Mouse (Mus musculus): ENCODE measurements around the gene Arhgap17. TPM values are rescaled to one million over a fixed set of nuclear protein-coding genes. Genes with fewer than 3 reads are reported as not detected.

The Arhgap17 gene
- polyA plus RNA-seq, 1 experiment from 2014 or later: 10.1 TPM

GRCm38 (mm10) chr7:123291942-123292341, 77.8 kb downstream of the Arhgap17 start:
- Histone ChIP-seq H3K4me3 (ENCODE audit: low read depth, low read length) (no peak overlapping the region), H3K36me3 (ENCODE audit: control insufficient read depth, insufficient read depth) (peaks cover 20% of the 10 kb centered on the region), H3K4me2 (ENCODE audit: low read depth, low read length) (no peak overlapping the region), H3K9me3 (replicated peaks; ENCODE audit: control insufficient read depth, low read length) (no peaks in the 10 kb centered on the region), H3K4me1 (ENCODE audit: control insufficient read depth, low read depth, low read length) (no peaks in the 10 kb centered on the region), H3K27ac (ENCODE audit: low read length) (no peak overlapping the region), H3K27me3 (ENCODE audit: control insufficient read depth, insufficient read depth, low read depth, low read length) (no peaks in the 10 kb centered on the region), H3K9ac (ENCODE audit: low read depth, low read length) (no peak overlapping the region)
- 83% methylated on average over 8 of the region's 8 CpGs for WGBS (ENCODE audit: insufficient replicate concordance)
- no peak for ATAC-seq (ENCODE audit: low read depth)

DNA sequence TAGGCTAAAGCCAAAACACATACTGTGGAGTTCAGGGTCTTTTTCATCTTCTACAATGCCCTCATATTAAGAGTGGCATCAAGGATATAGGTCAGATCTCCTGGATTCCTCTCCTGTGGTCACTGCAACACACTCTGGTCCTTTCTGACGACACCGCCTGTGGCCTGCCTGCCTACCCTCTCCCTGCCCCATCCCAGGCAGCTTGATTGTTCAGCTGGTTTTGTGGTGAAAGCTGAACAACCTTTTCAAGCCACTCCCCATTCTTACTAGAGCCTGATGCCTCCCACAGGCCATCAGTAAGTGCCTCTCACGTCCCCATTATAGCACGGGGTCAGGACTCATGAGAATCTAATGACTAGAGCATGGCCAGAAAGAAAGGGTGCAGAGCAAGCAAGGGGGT, 80.5 kb downstream of the Arhgap17 start:
- Histone ChIP-seq H3K9me3 (replicated peaks; ENCODE audit: control insufficient read depth, low read length) (no peaks in the 10 kb centered on the region), H3K9ac (ENCODE audit: low read depth, low read length) (no peak overlapping the region), H3K4me3 (ENCODE audit: low read depth, low read length) (no peak overlapping the region), H3K4me2 (ENCODE audit: low read depth, low read length) (no peak overlapping the region), H3K27me3 (ENCODE audit: control insufficient read depth, insufficient read depth, low read depth, low read length) (no peaks in the 10 kb centered on the region), H3K27ac (ENCODE audit: low read length) (no peak overlapping the region), H3K4me1 (ENCODE audit: control insufficient read depth, low read depth, low read length) (no peaks in the 10 kb centered on the region), H3K36me3 (ENCODE audit: control insufficient read depth, insufficient read depth) (peaks cover 23% of the 10 kb centered on the region)
- WGBS (ENCODE audit: insufficient replicate concordance): 76% methylated on average over 4 of the region's 4 CpGs
- no peak for ATAC-seq (ENCODE audit: low read depth)

- H3K27ac ChIP-seq (ENCODE audit: low read length): no peak overlapping the region
- peaks cover 22% of the 10 kb centered on the region for H3K36me3 ChIP-seq (ENCODE audit: control insufficient read depth, insufficient read depth)
- no peaks in the 10 kb centered on the region for H3K4me1 ChIP-seq (ENCODE audit: control insufficient read depth, low read depth, low read length)
- no peak overlapping the region for H3K9ac ChIP-seq (ENCODE audit: low read depth, low read length)
- no peak for ATAC-seq (ENCODE audit: low read depth)
- no peak overlapping the region for H3K4me2 ChIP-seq (ENCODE audit: low read depth, low read length)
- H3K4me3 ChIP-seq (ENCODE audit: low read depth, low read length): no peak overlapping the region
- WGBS (ENCODE audit: insufficient replicate concordance): 69% methylated on average over 3 of the region's 3 CpGs
- H3K27me3 ChIP-seq (ENCODE audit: control insufficient read depth, insufficient read depth, low read depth, low read length): no peaks in the 10 kb centered on the region
- no peaks in the 10 kb centered on the region for H3K9me3 ChIP-seq (replicated peaks; ENCODE audit: control insufficient read depth, low read length)
These were observed 81.8 kb downstream of the Arhgap17 start for GRCm38 (mm10) chr7:123287903-123288302.

GRCm38 (mm10) chr7:123285896-123286295, 83.8 kb downstream of the Arhgap17 start:
- WGBS (ENCODE audit: insufficient replicate concordance): 87% methylated on average over 5 of the region's 5 CpGs
- H3K27ac ChIP-seq (ENCODE audit: low read length): no peak overlapping the region
- no peaks in the 10 kb centered on the region for H3K27me3 ChIP-seq (ENCODE audit: control insufficient read depth, insufficient read depth, low read depth, low read length)
- no peak overlapping the region for H3K4me3 ChIP-seq (ENCODE audit: low read depth, low read length)
- no peak overlapping the region for H3K4me2 ChIP-seq (ENCODE audit: low read depth, low read length)
- H3K9me3 ChIP-seq (replicated peaks; ENCODE audit: control insufficient read depth, low read length): no peaks in the 10 kb centered on the region
- no peak overlapping the region for H3K9ac ChIP-seq (ENCODE audit: low read depth, low read length)
- no peaks in the 10 kb centered on the region for H3K4me1 ChIP-seq (ENCODE audit: control insufficient read depth, low read depth, low read length)
- H3K36me3 ChIP-seq (ENCODE audit: control insufficient read depth, insufficient read depth): peaks cover 12% of the 10 kb centered on the region
- ATAC-seq (ENCODE audit: low read depth): no peak

GRCm38 (mm10) chr7:123283826-123284225, 85.9 kb downstream of the Arhgap17 start:
- H3K27me3 ChIP-seq (ENCODE audit: control insufficient read depth, insufficient read depth, low read depth, low read length): no peaks in the 10 kb centered on the region
- H3K4me2 ChIP-seq (ENCODE audit: low read depth, low read length): no peak overlapping the region
- H3K4me1 ChIP-seq (ENCODE audit: control insufficient read depth, low read depth, low read length): no peaks in the 10 kb centered on the region
- H3K27ac ChIP-seq (ENCODE audit: low read length): no peak overlapping the region
- H3K4me3 ChIP-seq (ENCODE audit: low read depth, low read length): no peak overlapping the region
- peaks cover 17% of the 10 kb centered on the region for H3K36me3 ChIP-seq (ENCODE audit: control insufficient read depth, insufficient read depth)
- no peak overlapping the region for H3K9ac ChIP-seq (ENCODE audit: low read depth, low read length)
- no peaks in the 10 kb centered on the region for H3K9me3 ChIP-seq (replicated peaks; ENCODE audit: control insufficient read depth, low read length)
- 72% methylated on average over 4 of the region's 4 CpGs for WGBS (ENCODE audit: insufficient replicate concordance)
- no peak for ATAC-seq (ENCODE audit: low read depth)

DNA sequence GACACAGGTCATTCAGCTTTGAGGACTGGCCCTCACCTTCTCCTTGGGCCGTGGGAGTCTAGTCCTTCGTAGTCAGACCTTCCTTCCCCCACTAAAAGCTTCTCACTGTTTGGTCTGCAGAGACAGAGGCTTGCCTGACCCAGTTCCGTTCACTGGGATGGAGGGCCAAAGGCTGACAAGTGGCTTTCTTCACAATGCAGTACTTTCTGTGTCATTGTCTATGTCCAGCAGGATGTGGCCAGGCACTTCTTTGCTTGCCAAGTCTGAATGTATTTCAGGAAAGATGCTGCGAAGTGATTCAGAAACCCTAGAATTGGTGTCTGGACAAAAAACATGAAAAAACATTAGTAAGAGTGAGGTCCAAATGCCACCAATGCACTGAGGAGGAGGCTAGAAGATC, 89.9 kb downstream of the Arhgap17 start:
- 85% methylated on average over 4 of the region's 4 CpGs for WGBS (ENCODE audit: insufficient replicate concordance)
- Histone ChIP-seq H3K9me3 (replicated peaks; ENCODE audit: control insufficient read depth, low read length) (no peaks in the 10 kb centered on the region), H3K27me3 (ENCODE audit: control insufficient read depth, insufficient read depth, low read depth, low read length) (no peaks in the 10 kb centered on the region), H3K4me3 (ENCODE audit: low read depth, low read length) (no peak overlapping the region), H3K9ac (ENCODE audit: low read depth, low read length) (no peak overlapping the region), H3K36me3 (ENCODE audit: control insufficient read depth, insufficient read depth) (peaks cover 9% of the 10 kb centered on the region; the same call in 1 of the 2 replicates), H3K4me2 (ENCODE audit: low read depth, low read length) (no peak overlapping the region), H3K4me1 (ENCODE audit: control insufficient read depth, low read depth, low read length) (no peaks in the 10 kb centered on the region), H3K27ac (ENCODE audit: low read length) (no peak overlapping the region)
- no peak for ATAC-seq (ENCODE audit: low read depth)

DNA sequence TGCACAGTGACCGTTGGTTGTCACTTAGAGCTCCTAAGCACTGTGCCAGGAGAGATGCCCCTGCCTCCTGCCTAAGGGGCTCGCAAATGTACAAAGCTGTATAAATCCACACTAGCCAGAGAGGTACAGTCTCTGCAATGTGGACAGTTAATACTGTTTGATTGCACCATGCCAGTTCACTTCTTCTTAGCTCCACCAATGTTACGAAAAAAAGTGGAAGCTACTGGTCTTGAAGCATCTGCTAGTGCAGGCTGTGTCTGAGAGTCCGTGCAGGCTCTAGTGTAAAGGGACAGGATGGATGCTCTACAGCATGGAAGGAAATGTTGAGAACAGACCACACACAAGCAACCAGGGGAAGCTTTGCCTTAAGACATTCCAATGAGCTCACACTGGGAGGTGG, 93.1 kb downstream of the Arhgap17 start:
- no peak overlapping the region for H3K4me3 ChIP-seq (ENCODE audit: low read depth, low read length)
- no peak overlapping the region for H3K9ac ChIP-seq (ENCODE audit: low read depth, low read length)
- no peak overlapping the region for H3K4me2 ChIP-seq (ENCODE audit: low read depth, low read length)
- H3K4me1 ChIP-seq (ENCODE audit: control insufficient read depth, low read depth, low read length): no peaks in the 10 kb centered on the region
- H3K9me3 ChIP-seq (replicated peaks; ENCODE audit: control insufficient read depth, low read length): no peaks in the 10 kb centered on the region
- peaks cover 9% of the 10 kb centered on the region; the same call in 1 of the 2 replicates for H3K36me3 ChIP-seq (ENCODE audit: control insufficient read depth, insufficient read depth)
- ATAC-seq (ENCODE audit: low read depth): no peak
- WGBS (ENCODE audit: insufficient replicate concordance): 75% methylated on average over 4 of the region's 4 CpGs
- H3K27ac ChIP-seq (ENCODE audit: low read length): no peak overlapping the region
- H3K27me3 ChIP-seq (ENCODE audit: control insufficient read depth, insufficient read depth, low read depth, low read length): no peaks in the 10 kb centered on the region

DNA sequence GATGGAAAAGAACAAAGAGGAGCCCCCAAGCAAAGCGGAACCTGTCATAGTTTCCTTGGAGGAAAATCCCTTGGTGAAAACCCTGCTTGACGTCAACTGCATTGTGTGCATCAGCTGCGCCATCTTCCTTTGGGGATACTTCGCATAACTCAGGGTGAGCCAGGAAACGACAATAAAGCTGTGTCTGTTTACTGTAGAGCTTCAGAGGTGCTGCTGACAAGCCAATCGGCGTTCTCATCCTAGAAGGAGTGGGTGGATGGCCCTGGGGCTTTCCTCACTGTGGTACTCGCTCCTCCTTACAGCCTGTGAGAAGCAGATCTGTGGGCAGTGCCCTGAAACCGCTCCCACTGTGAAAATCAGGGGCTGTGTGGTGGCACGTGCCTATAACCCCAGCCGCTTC, 96.7 kb downstream of the Arhgap17 start:
- H3K4me1 ChIP-seq (ENCODE audit: control insufficient read depth, low read depth, low read length): no peaks in the 10 kb centered on the region
- H3K9ac ChIP-seq (ENCODE audit: low read depth, low read length): no peak overlapping the region
- H3K27ac ChIP-seq (ENCODE audit: low read length): no peak overlapping the region
- H3K4me2 ChIP-seq (ENCODE audit: low read depth, low read length): no peak overlapping the region
- WGBS (ENCODE audit: insufficient replicate concordance): 69% methylated on average over 11 of the region's 11 CpGs
- H3K9me3 ChIP-seq (replicated peaks; ENCODE audit: control insufficient read depth, low read length): no peaks in the 10 kb centered on the region
- no peaks in the 10 kb centered on the region for H3K27me3 ChIP-seq (ENCODE audit: control insufficient read depth, insufficient read depth, low read depth, low read length)
- no peaks in the 10 kb centered on the region for H3K36me3 ChIP-seq (ENCODE audit: control insufficient read depth, insufficient read depth)
- no peak for ATAC-seq (ENCODE audit: low read depth)
- no peak overlapping the region for H3K4me3 ChIP-seq (ENCODE audit: low read depth, low read length)

DNA sequence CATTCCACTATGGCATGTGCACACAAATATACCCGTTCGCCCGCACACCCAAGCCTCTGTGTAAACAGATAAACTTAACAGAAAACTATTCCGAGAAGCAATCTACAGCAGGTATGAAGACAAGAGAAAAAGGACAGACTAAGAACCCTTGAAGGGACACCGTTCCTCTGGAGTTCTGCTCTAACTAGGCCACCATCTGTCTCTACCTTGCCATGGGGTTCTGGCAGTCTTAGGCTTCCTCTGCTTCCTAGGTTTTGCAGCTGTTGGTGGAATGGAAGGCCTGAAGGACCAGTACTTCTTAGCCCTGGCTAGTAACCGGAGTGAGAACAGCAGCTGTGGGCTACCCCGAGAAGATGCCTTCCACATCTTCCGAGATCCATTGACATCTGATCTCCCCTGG, 111.6 kb downstream of the Arhgap17 start:
- Histone ChIP-seq H3K27ac (ENCODE audit: low read length) (no peak overlapping the region), H3K9ac (ENCODE audit: low read depth, low read length) (no peak overlapping the region), H3K9me3 (replicated peaks; ENCODE audit: control insufficient read depth, low read length) (no peaks in the 10 kb centered on the region), H3K4me2 (ENCODE audit: low read depth, low read length) (no peak overlapping the region), H3K27me3 (ENCODE audit: control insufficient read depth, insufficient read depth, low read depth, low read length) (no peaks in the 10 kb centered on the region), H3K4me3 (ENCODE audit: low read depth, low read length) (no peak overlapping the region), H3K36me3 (ENCODE audit: control insufficient read depth, insufficient read depth) (no peaks in the 10 kb centered on the region), H3K4me1 (ENCODE audit: control insufficient read depth, low read depth, low read length) (no peaks in the 10 kb centered on the region)
- WGBS (ENCODE audit: insufficient replicate concordance): 72% methylated on average over 8 of the region's 8 CpGs
- ATAC-seq (ENCODE audit: low read depth): no peak
